Mouse (Mus musculus) lung, postnatal 0 days (tissue): ENCODE measurements around the gene Slc39a2. TPM values are rescaled to one million over a fixed set of nuclear protein-coding genes. Genes with fewer than 3 reads are reported as not detected.
"Not testable (repeated sequence)": the region's sequence is repeated elsewhere in the genome, so short reads cannot be mapped to it uniquely, and the experiment has no call there.

Source experiments
- ATAC-seq: fragments of 200-750 bp; cut with Nextera tagmentation; 2 replicates; pipeline ENCODE4 v1.8.0; 2017; ENCODE audit warnings: moderate library complexity
- DNase-seq: peaks from one replicate; pipeline ENCODE4 v3.0.0-alpha.2; 2016; ENCODE audit warnings: low spot score
- H3K27ac ChIP-seq: fragments of 300-500 bp; sonication (generic); 2 replicates; pipeline ENCODE4 v1.5.1; 2014; ENCODE audit warnings: antibody characterized with exemption, mild to moderate bottlenecking, low read length, mixed read lengths
- H3K27me3 ChIP-seq: fragments of 300-500 bp; sonication (generic); replicated peaks from 2 replicates; pipeline ENCODE4 v1.6.1; 2014; ENCODE audit warnings: low read length, mixed read lengths; ENCODE audit not compliant: insufficient read depth
- H3K36me3 ChIP-seq: fragments of 300-500 bp; sonication (generic); 2 replicates; pipeline ENCODE4 v1.6.1; 2014; ENCODE audit warnings: low read length, mixed read lengths; ENCODE audit not compliant: insufficient read depth
- H3K4me1 ChIP-seq: fragments of 300-500 bp; sonication (generic); 2 replicates; pipeline ENCODE4 v1.6.1; 2014; ENCODE audit warnings: antibody characterized with exemption, low read depth, low read length, mixed read lengths; ENCODE audit not compliant: insufficient read depth
- H3K4me2 ChIP-seq: fragments of 300-500 bp; sonication (generic); replicated peaks from 2 replicates; pipeline ENCODE4 v1.6.1; 2014; ENCODE audit warnings: low read depth, mild to moderate bottlenecking, low read length, moderate library complexity, mixed read lengths
- H3K4me3 ChIP-seq: fragments of 300-500 bp; sonication (generic); 2 replicates; pipeline ENCODE4 v1.5.1; 2014; ENCODE audit warnings: low read depth, low read length
- H3K9ac ChIP-seq: fragments of 300-500 bp; sonication (generic); replicated peaks from 2 replicates; pipeline ENCODE4 v1.6.1; 2014; ENCODE audit warnings: low read depth, mild to moderate bottlenecking
- H3K9me3 ChIP-seq: fragments of 300-500 bp; sonication (generic); 2 replicates; pipeline ENCODE4 v1.6.1; 2016; ENCODE audit warnings: low read length, mixed read lengths
- CTCF ChIP-seq: IDR thresholded peaks from 2 replicates; pipeline ENCODE4 v1.5.1; 2016; ENCODE audit warnings: antibody characterized with exemption, mild to moderate bottlenecking
- EP300 ChIP-seq: IDR thresholded peaks from 2 replicates; pipeline ENCODE4 v1.6.1; 2016; ENCODE audit warnings: antibody characterized with exemption, mild to moderate bottlenecking, control low read depth
- WGBS: fragments of 180-500 bp; shearing (Covaris S2); extraction: QIAGEN DNeasy Blood & Tissue Kit; methylation state at CpG from one replicate; pipeline ENCODE4 v1.1.7; 2014; 5-methylcytosine and 5-hydroxymethylcytosine counted together
- polyA plus RNA-seq: library from polyadenylated mRNA; unstranded; fragments of >200 nt; fragmentation: Nextera tagmentation; extraction: Ambion mirVana; gene quantifications from 2 replicates; pipeline ENCODE4 v1.2.1, GENCODE M21; 2015

Gene Slc39a2
- polyA plus RNA-seq: 3.7 and 3.8 TPM in 2 replicates

DNA sequence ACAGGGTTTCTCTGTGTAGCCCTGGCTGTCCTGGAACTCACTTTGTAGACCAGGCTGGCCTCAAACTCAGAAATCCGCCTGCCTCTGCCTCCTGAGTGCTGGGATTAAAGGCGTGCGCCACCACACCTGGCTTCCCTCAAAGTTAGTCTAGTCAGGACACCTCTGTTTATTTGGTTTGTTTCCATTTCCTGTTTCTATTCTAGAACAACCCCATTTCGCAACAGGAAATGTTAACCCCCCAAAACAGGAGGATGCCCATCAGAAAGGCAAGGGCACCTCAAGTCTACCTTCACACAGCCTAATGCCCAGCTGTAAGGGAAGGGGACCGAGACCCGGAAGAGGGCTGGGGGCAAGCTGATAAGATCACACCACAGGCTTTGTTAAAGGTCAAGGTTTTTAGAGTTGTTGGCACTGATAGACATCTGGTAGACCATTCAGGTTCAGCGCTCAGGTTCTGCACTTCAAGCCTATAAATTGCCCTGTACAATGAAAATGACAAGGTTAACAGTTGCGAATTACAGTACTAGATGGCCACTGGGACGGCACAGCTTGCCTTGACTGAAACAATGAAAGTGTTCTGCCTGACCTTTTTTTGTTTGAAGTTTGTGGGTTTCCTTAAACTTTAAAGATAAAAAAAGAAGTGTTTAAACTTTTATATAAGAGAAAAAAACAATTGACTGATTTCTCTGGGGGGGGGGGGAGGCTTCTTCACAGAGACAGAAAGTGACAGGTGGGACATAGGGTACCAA, at the start of gene Slc39a2:
Slc39a2 (plus strand) TSS at position 699 of the 749 bp plus-strand sequence.
- no peak within 1 kb of the TSS for H3K9ac ChIP-seq
- H3K4me2 ChIP-seq: no peak within 1 kb of the TSS
- peak within 1 kb of the TSS; percentile 8 for H3K27ac ChIP-seq
- DNase-seq (no peak), ATAC-seq (no peak)
- no peak within 1 kb of the TSS for H3K4me3 ChIP-seq
- H3K9me3 ChIP-seq: no peaks in the 10 kb centered on the region
- H3K4me1 ChIP-seq: no peaks in the 10 kb centered on the region
- H3K27me3 ChIP-seq: no peaks in the 10 kb centered on the region
- no peak for TF ChIP-seq CTCF
- TF ChIP-seq EP300: no peak
- 89% methylated on average over 9 of the region's 9 CpGs for WGBS
- H3K36me3 ChIP-seq: peaks cover 22% of the 10 kb centered on the region

DNA sequence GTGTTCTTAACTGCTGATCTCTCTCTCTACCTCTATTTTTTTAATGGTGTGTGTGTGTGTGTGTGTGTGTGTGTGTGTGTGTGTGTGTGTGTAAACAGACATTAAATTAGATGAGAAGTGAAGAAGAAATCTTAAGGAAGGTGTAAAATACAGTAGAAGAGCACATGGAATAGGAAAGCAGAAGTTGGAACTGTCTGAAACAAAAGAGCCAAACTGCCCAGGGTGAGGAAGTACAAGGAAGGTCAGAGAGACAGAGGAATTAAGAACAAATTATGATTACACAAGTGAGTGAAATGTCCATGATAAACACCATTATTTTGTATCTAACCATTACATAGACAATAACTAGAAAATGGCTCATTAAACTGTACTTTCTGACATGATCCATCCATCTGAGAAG, 48.8 kb upstream of the Slc39a2 start:
- Histone ChIP-seq H3K36me3 (no peaks in the 10 kb centered on the region), H3K4me2 (no peak overlapping the region), H3K4me1 (no peaks in the 10 kb centered on the region), H3K9ac (no peak overlapping the region), H3K4me3 (no peak overlapping the region), H3K9me3 (no peaks in the 10 kb centered on the region), H3K27ac (no peak overlapping the region), H3K27me3 (no peaks in the 10 kb centered on the region)
- ATAC-seq (no peak), DNase-seq (no peak)
- TF ChIP-seq CTCF: no peak
- no peak for TF ChIP-seq EP300

DNA sequence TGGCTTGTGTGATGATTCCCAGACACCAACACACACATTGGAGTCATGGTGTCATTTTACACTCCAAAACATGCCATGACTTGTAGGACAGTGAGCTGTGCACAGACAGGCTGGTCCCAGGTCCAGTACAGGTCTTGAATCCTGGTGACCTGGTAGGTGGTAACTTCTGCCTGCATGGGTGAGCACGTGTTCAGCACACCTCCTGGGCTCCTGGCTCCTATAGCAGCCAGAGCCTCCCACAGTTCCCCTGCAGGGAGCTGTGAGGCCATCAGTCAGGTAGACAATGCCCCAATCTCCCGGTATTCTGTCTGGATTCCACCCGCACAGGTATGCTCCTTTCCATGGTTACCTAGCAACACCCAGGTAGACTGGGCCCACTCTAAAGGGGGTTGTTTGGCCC, 46.1 kb upstream of the Slc39a2 start:
- ATAC-seq (no peak), DNase-seq (no peak)
- 46% methylated on average over 3 of the region's 3 CpGs for WGBS
- Histone ChIP-seq H3K4me2 (no peak overlapping the region), H3K9ac (no peak overlapping the region), H3K9me3 (no peaks in the 10 kb centered on the region), H3K27ac (no peak overlapping the region), H3K4me3 (no peak overlapping the region), H3K4me1 (no peaks in the 10 kb centered on the region), H3K27me3 (no peaks in the 10 kb centered on the region), H3K36me3 (no peaks in the 10 kb centered on the region)
- TF ChIP-seq EP300: no peak
- TF ChIP-seq CTCF: no peak

DNA sequence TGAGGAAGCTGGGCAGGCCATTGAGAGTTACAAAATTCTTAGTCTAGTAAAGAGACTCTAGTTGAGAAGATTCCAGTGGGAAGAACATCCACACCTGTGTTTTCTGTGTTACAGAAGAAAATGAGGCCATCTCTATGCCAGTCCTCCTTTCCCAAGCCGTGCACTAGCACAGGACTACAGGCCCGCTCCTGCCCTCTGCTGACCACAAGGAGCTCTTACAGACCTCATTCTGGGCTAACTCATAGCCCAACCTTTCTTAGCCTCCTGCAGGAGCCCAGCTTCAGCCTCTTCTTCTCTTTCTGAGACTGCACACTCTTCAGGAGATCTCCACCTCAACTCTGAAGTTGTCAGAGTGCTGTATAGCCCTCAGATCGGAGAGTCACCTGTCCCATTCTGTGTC, 41.7 kb upstream of the Slc39a2 start:
- H3K36me3 ChIP-seq, H3K27ac ChIP-seq, H3K9ac ChIP-seq, H3K27me3 ChIP-seq, DNase-seq, H3K4me2 ChIP-seq, H3K9me3 ChIP-seq, H3K4me3 ChIP-seq, H3K4me1 ChIP-seq, ATAC-seq: not testable (repeated sequence)
- WGBS: 44% methylated on average over 3 of the region's 3 CpGs
- peak; percentile 35 for TF ChIP-seq CTCF

DNA sequence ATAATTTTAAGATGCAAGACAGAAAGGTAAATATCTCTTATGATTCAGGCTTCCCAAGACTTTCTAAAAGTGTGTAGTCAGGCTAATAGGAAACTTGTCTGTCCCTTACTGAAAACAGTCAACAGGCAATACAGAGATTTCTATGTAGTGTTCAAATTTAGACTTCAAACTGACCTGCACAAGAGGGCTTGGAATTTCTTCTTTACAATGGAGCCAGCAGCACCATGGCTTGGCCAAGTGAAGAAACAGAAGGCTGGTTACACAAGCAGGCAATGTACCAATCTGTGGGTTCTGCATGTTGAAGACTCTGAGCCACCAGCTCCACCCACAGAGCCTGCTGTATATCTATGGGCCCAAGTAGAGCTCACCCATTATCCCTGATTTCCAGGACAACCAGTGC, 39.3 kb upstream of the Slc39a2 start, which contains the start of gene Ear6:
Ear6 (plus strand) TSS at position 301 of the 400 bp plus-strand sequence.
- Histone ChIP-seq H3K27me3 (no peaks in the 10 kb centered on the region), H3K27ac (no peak within 1 kb of the TSS), H3K4me2 (no peak within 1 kb of the TSS), H3K36me3 (no peaks in the 10 kb centered on the region), H3K9me3 (no peaks in the 10 kb centered on the region), H3K4me1 (no peaks in the 10 kb centered on the region), H3K4me3 (no peak within 1 kb of the TSS), H3K9ac (no peak within 1 kb of the TSS)
- no peak for TF ChIP-seq CTCF
- TF ChIP-seq EP300: no peak
- ATAC-seq: no peak
- DNase-seq: no peak

DNA sequence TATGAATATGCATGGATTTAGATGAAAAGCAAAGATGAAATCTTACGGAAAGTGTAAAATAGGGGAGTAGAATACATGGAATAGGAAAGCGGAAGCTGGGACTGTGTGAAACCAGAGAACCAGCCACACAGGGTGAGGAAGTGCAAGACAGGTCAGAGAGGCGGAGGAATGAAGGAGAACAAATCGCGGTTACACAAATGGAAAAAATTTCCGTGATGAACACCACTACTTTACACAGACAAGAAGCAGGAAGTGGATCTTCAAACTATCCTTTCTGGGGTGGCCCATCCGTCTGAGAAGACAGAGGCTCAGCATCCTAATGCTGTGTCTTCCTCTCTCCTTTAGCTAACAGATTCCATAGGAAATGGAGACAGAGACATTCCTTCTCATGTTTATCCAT, 37.4 kb upstream of the Slc39a2 start:
- H3K9ac ChIP-seq, H3K36me3 ChIP-seq, H3K4me2 ChIP-seq, H3K27ac ChIP-seq, H3K9me3 ChIP-seq, H3K4me1 ChIP-seq, DNase-seq, ATAC-seq, H3K4me3 ChIP-seq, H3K27me3 ChIP-seq: not testable (repeated sequence)
- 73% methylated on average over 7 of the region's 7 CpGs for WGBS

DNA sequence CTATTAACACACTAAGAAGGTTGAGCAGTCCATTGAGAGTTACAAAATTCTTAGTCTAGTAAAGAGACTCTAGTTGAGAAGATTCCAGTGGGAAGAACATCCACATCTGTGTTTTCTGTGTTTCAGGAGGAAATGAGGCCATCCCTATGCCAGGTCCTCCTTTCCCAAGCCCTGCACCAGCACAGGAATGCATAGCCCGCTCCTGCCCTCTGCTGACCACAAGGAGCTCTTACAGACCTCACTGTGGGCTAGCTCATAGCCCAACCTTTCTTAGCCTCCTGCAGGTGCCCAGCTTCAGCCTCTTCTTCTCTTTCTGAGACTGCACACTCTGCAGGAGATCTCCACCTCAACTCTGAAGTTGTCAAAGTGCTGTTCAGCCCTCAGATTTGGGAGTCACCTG, 29.1 kb upstream of the Slc39a2 start:
- H3K9me3 ChIP-seq, H3K27ac ChIP-seq, H3K4me1 ChIP-seq, H3K36me3 ChIP-seq, ATAC-seq, H3K27me3 ChIP-seq, H3K4me3 ChIP-seq, H3K9ac ChIP-seq, H3K4me2 ChIP-seq: not testable (repeated sequence)
- WGBS: 0% methylated on average over 1 of the region's 1 CpGs
- TF ChIP-seq CTCF: peak; percentile 61
- peak; percentile 7 for DNase-seq
